Mouse (Mus musculus) liver, embryonic 14.5 days (tissue): ENCODE measurements around the gene Ffar4.

Experiments
- CTCF ChIP-seq: IDR thresholded peaks from 2 replicates; pipeline ENCODE4 v1.5.1; 2016; ENCODE audit warnings: antibody characterized with exemption, low read depth, control low read depth
- EP300 ChIP-seq: IDR thresholded peaks from 2 replicates; pipeline ENCODE4 v1.6.1; 2016; ENCODE audit warnings: antibody characterized with exemption, low read depth

DNA sequence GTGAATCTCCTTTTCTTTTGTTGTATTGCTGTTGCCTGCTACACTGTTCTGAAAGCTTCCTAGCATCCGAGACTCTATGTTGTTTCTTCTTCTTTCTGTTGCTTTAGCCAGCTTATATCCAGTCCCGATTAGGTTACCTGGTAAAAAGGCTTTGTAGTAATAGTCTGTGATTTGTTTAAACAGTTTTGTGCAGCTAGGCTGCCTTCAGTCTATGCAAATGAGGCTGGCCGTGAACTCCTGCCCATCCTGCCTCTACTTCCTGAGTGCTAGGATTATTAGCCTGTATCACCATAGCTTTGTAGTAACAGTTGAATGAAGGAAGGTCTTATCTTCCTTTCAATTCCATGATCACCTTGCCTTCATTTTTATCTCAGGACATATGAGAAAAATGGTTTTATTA lies 40.6 kb upstream of the Ffar4 start:
- TF ChIP-seq CTCF (no peak), EP300 (no peak)
